Mouse (Mus musculus) layer of hippocampus, postnatal 25 days (tissue): ENCODE results near the gene Vps37d. TPM values are rescaled to one million over a fixed set of nuclear protein-coding genes. Genes with fewer than 3 reads are reported as not detected.
"Not testable (repeated sequence)": the region's sequence is repeated elsewhere in the genome, so short reads cannot be mapped to it uniquely, and the experiment has no call there.

Source experiments
- DNase-seq, 2 experiments: peaks; one replicate each; pipeline ENCODE4 v3.0.0; 2022; ENCODE audit warnings: mixed read lengths in 2 of 2, low spot score in 1 of 2; ENCODE audit errors: extremely low spot score in 1 of 2
- total RNA-seq, 2 experiments: library from RNA; stranded (reverse); gene quantifications; 2 replicates each; pipeline ENCODE4 v1.2.3; 2021

Vps37d gene
- total RNA-seq, 2 experiments from 2014 or later, result 30.4 to 32.8 TPM

DNA sequence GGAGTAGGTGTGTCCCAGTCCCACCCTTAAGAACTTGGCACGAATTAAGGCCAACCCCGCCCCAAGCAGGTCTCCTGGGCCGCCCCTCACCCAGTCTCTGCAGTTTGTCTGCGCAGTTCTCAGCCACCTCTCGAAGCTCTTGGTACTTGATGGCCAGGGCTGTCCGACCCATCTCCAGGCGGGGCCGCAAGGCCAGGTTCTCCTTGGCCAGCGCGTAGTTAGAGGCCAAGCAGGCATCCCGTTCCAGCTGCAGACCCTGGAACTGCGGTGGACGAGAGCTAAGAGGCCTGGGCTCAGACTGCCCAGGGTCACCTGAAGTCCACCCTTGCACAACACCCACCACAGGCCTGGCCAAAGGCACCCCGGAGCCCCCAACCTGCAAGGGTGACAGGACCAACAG is 1.7 kb downstream of the Vps37d start:
- no peak for DNase-seq

DNA sequence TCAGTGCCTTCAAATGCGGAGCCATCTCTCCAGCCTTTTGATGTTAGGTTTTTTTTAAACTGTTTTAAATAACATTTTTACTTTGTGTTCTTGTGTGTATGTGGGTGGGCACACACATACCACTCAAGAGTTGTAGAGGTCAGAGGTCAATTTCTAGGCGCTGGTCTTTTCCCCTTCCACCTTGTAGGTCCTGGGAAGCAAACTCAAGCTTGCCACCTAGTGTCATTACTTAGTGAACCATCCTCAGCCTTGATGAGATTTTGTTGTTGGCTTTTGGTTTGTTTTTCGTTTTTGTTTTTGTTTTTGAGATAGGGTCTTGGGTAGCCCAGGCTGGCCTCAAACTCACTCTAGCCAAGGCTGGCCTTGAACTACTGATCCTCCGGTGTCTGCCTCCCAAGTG is 2.4 kb downstream of the Vps37d start:
- DNase-seq, result no peak

DNA sequence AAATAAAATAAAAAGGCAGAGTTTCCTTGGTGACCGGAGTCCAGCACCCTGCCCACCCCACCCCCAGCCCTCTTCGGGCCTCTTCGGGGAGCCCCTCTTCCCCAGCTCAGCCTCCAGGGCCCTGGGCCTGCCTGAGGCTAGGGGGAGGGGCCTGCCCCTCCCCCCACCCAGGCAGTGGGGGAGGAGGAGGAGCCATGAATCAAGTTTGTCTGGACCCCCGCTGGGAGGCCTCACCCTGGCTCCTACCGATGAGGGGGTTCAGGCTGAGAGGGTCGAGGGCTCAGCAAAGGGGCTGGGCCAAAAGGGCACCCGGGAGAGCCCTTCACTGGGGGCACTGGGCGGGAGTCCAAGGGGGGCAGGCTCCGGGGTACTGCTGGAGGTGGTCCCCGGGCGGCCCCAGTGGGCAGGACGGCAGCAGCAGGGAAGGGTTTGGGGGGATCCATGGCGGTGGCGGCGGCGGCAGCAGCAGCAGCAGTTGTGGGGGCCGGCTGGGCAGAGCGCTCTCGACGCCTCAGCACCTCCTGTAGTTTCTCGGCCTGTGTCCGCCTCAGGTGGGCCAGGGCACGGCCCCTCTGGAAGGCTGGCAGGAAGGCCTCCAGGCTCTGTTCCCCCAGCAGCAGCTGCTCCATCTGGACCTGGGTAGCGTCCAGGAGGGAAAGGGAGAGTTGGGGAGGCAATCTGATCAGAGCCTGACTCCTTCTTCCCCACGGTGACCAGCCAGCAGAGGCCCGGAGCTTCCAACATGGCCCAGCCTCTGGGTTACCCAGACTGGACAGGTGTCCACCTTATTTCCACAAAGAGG is 4.5 kb downstream of the Vps37d start:
- DNase-seq, result no peak

DNA sequence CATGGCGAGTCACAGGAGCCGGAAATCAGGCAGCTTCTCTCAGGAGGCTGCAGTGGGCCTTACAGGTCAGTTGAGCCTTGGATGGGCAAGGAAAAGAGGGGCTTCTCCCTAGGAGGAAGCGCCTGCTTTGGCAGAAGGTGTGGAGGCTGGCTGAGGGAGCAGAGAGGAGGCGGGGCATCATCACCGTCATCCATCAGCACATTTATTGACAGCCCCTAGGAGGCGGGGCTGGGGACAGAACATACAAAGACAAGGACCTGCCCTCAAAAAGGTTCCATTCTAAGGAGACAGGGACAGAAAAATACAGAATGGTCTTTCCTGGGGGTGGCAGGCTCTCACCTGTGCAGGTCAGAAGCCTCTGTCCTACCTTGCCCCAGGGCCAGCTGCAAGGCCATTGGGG is 5.3 kb downstream of the Vps37d start:
- DNase-seq, result no peak

DNA sequence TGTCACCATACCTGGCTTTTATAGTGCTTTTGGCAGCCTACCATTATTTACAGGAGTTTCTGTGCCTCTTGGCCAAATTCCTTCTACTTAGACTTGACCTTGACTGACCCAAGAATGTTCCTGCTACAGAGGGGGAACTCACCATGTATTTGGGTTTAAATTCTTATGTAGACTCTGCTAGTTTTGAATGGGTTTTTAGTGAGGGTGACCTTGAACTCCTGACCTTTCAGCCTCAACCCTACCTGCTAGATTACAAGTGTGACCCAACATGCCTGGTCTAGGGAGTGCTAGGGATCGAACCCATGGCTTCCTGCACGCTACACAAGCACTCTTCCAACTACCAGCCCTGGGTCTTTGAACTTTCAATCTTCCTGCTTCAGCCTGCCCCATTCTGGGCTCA is 6.0 kb downstream of the Vps37d start:
- no peak for DNase-seq

DNA sequence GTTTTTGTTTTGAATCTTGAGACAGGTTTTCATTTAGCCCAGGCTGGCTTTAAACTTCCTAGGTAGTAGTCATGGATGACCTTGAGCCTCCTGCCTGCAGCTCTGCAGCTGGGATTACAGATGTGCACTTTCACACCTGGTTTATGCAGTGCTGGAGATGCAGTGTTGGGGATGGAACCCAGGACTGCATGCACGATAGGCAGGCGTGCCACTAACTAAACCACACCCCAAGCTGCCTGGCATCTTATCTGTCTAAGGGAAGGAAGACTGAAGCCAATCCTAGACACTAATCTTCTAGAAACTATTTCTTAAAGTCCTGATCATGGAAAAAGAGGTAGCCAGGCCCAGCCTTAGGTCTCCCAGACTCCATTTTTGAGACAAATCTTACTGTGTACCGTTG is 7.6 kb downstream of the Vps37d start:
- no peak for DNase-seq

DNA sequence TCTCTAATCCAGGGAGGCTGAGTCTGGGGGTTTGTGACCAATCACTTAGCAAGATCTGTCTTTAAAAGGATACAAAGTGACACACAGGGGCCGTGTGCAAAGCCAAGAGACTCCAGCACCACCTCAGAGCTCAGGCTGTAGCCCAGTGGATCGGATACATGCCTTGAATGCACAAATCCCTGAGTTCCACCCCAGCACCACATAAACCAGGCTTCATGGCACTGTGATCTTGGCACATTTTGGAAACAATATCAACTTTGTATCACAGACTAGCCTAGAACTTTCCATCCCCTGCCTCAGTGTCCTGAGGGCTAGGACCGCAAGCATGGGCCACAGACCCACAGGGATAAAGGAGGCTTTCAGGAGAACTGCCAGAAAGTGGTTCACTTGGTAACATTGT is 12.1 kb downstream of the Vps37d start:
- no peak for DNase-seq

DNA sequence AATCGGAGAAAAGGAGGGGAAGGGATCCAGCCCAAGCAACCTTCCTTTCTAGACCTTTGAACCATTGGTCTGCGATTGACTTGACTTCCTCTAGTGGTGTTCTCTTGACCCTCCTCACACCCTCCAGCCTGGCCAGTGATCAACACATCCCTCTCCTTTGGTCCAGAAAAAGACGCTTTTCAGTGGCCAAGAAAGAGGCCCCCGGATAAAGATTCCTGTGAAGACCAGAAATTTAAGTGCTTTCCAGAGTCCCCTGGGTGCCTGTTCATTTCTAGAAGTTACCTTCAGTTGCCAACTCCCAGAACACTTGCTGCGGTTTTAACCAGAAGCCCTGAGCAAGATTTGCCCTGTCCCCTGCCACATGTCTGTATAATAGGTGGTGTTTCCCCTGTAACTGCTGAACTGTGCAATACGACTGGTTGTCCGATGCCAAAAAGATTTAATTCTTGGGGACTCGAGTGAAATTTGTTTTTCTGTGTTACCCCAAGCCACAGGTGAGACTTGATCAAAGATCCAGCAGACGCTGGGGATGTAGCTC is 13.1 kb downstream of the Vps37d start, which contains the start of gene Bud23:
Bud23 (minus strand) TSS at position 51 of the 538 bp plus-strand sequence.
- not testable (repeated sequence) for DNase-seq

DNA sequence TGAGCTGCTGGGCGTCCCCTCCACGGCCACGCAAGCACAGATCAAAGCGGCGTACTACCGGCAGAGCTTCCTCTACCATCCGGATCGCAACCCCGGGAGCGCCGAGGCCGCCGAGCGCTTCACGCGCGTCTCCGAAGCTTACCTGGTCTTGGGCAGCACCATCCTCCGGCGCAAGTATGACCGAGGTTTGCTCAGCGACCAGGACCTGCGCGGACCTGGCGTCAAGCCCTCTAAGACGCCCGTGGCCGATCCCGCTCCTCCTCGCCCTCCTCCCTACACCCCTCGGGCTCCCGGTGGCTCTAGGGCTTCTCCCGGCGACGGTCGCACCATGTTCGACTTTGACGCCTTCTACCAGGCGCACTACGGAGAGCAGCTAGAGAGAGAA is 13.7 kb downstream of the Vps37d start:
- no peak for DNase-seq

DNA sequence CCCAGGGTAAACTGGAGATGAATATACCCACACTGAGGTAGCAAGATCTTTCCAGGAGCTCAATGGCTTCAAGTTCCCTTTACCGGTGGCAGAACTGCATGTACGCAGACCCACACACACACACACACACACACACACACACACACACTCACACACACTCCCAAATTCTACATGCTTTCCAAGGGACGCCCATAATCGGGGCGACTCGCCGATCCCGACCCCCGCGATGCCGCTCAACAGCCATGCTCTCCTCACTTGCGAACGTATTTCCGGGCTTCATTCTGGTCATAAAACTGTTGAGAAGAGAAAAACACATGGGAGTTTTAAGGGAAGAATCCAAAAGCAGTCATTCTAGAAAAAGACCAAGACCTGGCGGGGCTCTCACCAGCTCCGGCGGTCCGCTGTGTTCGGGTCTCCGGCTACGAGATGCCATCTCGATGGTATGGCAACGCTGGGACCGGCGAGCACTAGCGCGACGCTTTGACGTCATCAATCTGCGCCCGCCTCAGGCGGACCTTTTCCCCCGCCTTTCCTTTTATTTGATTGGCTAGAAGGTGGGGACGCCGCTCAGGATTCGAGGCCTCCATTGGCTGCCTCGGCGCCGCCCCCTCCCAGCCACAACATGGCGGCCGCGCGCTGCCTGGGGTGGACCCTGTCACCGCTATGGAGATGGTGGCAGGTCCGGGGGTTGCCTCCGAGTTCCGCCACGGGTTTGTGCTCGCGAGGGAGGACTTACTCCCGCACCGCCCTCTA is 14.3 kb downstream of the Vps37d start, which contains the start of gene Dnajc30:
Dnajc30 (plus strand) TSS at position 574 of the 753 bp plus-strand sequence.
- DNase-seq, result peak; percentile 97 to 98

DNA sequence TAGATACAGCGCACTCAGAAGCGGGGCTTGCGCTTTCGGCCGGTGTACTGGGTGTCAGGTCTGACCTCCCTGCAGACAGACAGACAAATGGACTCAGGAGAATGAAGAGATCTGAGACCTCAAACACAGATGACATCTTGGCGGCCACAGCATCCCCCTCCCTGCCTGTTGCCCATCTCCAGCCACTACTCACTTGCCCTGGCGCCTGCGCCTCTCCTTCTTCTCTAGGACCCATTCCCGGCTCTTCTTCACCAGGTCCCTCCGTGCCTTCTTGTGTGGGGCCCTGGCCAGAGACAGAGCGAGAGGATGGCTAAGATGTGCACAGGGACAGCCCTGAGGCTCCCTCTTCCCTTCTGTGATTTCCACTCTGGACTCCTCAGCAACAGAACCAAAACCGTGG is 24.7 kb downstream of the Vps37d start:
- no peak for DNase-seq

DNA sequence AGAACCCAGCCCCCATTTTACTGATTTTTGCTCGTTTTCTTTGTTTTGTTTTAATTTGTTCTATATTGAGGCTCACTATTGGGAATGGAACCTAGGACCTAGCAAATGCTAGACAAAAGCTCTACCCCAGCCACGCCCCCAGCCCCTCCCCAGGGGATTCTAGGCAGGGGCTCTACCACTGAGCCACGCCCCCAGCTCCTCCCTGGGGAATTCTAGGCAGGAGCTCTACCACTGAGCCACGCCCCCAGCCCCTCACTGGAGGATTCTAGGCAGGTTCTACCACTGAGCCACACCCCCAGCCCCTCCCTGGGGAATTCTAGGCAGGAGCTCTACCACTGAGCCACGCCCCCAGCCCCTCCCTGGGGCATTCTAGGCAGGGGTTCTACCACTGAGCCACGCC is 28.8 kb downstream of the Vps37d start:
- DNase-seq, result not testable (repeated sequence)

DNA sequence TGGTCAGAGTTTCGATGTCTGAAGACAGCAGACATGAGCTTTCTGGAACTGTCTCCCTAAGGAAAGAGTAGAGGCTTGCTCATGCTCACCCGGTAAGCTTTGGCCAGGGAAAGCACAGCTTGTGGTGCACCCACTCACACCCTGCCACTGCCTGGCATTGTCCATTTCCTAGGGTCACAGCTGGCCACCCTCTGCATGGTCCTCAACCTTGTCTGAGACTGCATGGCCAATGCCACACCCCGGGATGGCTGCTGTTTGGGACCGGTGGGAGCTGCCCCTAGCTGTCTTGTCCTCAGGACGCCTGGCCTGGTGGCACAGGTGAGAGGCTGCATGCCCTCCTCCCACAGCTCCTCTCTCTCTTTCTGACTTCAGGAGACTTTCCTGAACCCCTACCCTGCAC is 29.5 kb downstream of the Vps37d start:
- DNase-seq, result no peak

DNA sequence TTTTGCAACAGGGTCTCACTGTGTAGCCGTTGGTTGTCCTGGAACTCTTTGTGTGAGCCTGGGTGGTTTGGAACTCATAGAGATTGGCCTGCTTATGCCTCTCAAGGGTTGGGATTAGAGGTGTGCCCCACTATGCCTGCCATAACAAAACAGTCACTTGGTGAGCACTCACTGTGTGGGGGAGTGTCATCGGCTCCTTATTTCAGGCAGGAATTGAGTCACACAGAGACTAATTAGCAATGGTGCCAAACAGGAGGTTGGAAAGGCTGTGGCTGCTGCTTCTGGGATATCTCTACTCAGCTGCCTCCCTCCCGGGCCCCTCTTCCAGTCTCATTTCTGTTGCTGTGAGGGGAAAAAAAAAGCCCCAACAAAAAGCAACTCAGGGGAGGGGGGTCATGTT is 33.5 kb downstream of the Vps37d start:
- DNase-seq, result no peak

DNA sequence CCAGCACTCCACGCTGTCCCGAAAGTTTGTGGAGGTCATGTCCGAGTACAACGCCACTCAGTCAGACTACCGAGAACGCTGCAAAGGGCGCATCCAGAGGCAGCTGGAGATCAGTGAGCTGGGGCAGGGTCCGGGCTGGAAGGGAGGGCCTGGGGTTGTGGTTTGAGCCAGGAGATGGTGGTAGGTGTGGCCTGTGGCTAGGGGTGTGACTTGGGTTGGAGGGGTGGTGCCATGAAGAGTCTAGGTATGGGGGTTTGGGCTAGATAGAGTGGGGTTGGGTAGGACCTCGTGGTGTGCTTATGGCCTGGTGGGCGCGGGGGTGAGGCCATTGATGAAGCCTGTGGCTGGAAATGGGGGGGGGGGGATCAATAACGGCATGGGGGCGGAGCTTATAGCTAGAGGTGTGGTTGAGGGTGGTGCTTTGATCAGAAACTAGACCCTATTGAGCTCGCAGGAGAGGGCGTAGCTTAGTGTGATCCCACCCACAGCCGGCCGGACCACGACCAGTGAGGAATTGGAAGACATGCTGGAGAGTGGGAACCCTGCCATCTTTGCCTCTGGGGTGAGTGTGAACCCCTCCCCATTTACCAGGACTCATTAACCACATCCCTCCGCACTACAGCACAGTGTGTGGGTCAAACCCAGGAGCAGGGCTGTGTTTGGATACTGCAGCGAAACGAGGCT is 35.8 kb downstream of the Vps37d start:
- DNase-seq, result no peak

DNA sequence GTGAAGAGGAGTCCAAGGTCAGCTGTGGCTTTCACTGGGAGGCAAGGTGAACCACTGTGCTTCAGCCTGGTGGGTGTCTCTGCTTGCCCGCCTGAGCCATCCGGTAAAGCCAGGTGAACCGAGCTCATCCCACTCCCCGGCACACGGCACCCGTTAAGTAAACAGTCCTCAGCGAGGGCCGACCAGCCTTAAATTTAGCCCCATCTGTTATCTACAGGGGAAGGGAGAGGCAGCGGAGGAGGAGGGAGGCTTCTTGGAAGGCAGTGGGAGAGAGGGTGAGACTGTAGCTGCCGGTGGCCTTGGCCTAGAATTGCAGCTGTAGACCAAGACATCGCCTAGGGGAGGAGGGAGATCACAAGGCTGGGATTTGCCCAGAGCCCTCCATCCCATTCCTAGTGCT is 37.3 kb downstream of the Vps37d start:
- no peak for DNase-seq

DNA sequence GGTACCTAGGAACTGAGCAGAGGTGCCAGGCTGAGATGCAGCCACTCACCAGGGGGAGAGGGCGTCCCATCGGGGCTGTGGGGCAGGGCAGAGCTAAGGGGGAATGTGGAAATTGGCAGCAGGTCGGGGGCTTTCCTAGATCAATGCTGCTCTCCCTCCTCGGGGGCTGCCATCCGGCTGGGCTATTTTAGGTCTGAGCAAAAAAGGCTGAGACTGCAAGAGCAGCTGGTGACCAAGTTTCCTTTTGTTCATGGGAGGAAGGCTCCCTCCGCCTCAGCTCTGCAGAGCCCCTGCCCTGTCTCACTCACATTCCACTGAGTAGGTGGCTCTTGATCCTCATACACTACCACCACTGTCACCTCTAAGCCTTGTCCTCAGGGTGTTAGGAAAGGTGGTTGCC is 38.0 kb downstream of the Vps37d start:
- DNase-seq, result no peak

DNA sequence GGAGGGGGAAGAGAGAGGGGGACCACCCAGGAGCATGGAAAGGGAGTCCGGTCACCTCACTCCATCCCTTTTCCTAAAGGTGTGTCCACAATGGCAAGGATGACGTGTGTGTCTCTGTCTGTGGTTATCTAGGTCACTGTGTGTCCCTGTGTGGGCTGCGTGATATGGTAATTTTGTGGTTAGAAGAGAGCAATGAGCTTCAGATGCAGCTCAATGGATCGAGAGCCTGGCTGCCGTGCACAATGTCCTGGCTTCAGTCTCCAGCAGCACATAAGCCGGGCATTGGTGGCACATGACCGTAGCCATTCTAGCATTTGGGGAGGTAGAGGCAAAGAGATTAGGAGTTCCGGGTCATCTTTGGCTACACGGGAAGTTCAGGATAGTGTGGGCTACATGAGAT is 38.5 kb downstream of the Vps37d start:
- DNase-seq, result no peak

DNA sequence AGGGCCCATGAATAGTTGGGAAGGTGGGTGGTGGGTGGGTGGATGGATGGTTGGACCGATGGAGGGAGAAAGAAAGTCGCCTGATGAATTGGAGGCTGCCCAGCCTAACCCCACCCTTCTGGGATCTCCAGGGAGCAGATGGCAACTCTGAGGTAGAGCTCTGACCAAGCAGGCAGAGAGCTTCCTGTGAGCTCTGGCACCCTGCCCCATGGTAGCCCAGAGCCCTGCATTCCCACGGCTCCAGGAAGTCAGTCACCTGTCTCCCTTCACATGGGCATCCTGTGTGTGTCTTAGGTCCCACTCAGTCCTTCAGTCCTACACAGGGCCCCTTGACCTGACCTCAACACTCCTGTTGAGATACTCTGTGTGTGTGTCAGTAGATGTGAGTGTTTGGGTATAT is 40.1 kb downstream of the Vps37d start:
- DNase-seq, result no peak

DNA sequence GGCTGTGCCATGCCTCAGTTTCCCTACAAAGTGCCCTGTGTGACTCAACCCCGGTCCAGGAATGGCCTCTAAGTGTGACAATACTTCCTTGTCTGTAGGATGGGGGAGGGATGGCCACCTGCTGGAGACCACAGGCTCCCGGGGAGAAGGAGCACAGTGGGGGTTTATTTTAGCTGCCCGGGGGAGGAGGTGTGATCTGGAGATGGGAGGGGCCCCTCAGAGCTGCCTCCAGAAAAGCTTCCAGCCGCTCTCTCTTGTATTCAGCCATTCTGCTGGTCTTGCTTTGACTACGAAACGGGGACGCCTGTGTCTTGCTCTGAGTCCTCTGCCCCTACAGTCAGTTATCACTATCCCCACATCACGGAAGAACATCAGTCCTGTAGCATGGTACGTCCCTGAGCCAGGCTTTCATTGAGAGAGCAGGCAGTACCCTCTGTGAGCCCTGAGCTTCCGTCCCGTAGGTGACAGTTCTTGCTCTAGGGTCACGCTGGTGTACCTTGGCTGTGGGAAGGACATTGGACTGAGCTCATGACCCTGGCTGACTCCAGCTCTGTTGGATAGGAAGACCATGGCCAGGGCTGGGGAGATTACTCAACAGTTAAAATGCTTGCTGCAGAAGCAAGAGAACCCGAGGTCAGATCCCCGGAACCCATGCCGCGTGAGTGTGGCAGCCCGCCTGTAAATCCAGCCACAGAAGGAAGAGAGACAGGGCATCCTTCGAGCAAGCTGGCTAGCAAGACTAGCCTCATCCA is 42.3 kb downstream of the Vps37d start:
- no peak for DNase-seq
